Mouse (Mus musculus) cortical plate, adult 2 months (tissue): ENCODE results near the gene Twsg1. TPM values are rescaled to one million over a fixed set of nuclear protein-coding genes. Genes with fewer than 3 reads are reported as not detected.

Experiments
- H3K27ac ChIP-seq: fragments of 200-500 bp; 2 replicates; pipeline ENCODE4 v1.5.1; 2012; ENCODE audit warnings: low read length, control low read depth, inconsistent platforms; ENCODE audit not compliant: insufficient read depth
- H3K4me1 ChIP-seq: fragments of 200-500 bp; 2 replicates; pipeline ENCODE4 v1.6.1; 2011; ENCODE audit warnings: low read length; ENCODE audit not compliant: control insufficient read depth, insufficient read depth
- H3K4me3 ChIP-seq: fragments of 200-500 bp; 2 replicates; pipeline ENCODE4 v1.5.1; 2011; ENCODE audit warnings: mild to moderate bottlenecking, low read length, control low read depth; ENCODE audit not compliant: insufficient read depth
- CTCF ChIP-seq: fragments of 200-500 bp; IDR thresholded peaks from 2 replicates; pipeline ENCODE4 v1.5.1; 2011; ENCODE audit warnings: mild to moderate bottlenecking, control low read depth, low read length; ENCODE audit not compliant: insufficient read depth; ENCODE audit errors: extremely low read depth
- POLR2A ChIP-seq: fragments of 200-500 bp; IDR thresholded peaks from 2 replicates; pipeline ENCODE4 v1.6.1; 2011; ENCODE audit warnings: mild to moderate bottlenecking, low read length, control low read depth; ENCODE audit not compliant: insufficient read depth; ENCODE audit errors: extremely low read depth
- polyA plus RNA-seq: library from polyadenylated mRNA; depleted of rRNA; stranded (reverse); fragments of >200 nt; gene quantifications from 2 replicates; pipeline ENCODE4 v1.2.3, GENCODE M21; 2012; rRNA removed

The Twsg1 gene
- polyA plus RNA-seq, 1 experiment: 19.3 TPM

GRCm38 (mm10) chr17:65877026-65877425, 74.0 kb downstream of the Twsg1 start:
- Histone ChIP-seq H3K4me3 (no peak overlapping the region), H3K27ac (no peak overlapping the region), H3K4me1 (peaks cover 11% of the 10 kb centered on the region)
- TF ChIP-seq CTCF (no peak), POLR2A (no peak)

DNA sequence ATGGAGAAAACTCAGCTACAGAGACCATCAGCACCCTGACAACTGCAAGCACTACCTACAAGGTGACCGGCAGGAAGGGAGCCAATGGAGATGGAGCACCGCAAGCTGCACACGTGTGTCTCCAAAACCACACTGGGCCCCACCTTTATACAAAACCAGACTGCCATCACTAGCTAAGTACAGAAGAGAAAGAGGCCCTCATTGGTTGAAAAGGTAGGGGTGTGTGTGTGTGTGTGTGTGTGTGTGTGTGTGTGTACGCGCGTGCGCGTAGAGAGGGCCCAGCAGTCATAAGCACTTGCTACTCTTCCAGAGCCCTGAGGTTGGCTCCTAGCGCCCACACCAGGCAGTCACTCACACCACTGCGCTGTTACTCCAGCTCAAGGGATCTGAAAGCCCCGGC, 77.2 kb downstream of the Twsg1 start:
- Histone ChIP-seq H3K4me1 (peaks cover 11% of the 10 kb centered on the region), H3K27ac (no peak overlapping the region), H3K4me3 (no peak overlapping the region)
- TF ChIP-seq CTCF (no peak), POLR2A (no peak)

DNA sequence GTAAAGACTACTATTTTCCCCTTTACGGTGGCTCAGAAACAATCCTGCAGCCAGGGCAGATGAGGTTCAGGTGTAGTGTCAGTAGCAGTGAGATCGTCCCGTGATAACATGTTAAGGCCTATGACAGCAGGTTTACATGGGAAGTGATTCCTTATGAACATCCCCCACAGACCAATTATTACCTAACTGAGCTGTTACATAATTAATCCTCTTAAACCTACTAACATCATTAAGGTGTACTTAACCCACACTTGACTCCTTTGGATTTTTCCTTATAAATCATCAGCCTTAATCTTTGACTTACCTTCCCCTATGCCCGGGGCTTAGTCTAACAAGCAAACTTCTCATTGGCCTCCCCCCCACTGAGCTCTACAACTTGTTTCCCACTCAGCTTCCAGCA, 77.9 kb downstream of the Twsg1 start:
- no peak for TF ChIP-seq POLR2A
- no peak for TF ChIP-seq CTCF
- H3K4me3 ChIP-seq: no peak overlapping the region
- H3K4me1 ChIP-seq: peaks cover 11% of the 10 kb centered on the region
- no peak overlapping the region for H3K27ac ChIP-seq

GRCm38 (mm10) chr17:65872652-65873051, 78.4 kb downstream of the Twsg1 start:
- Histone ChIP-seq H3K4me3 (no peak overlapping the region), H3K4me1 (peaks cover 11% of the 10 kb centered on the region), H3K27ac (peak overlapping the region; percentile 36)
- TF ChIP-seq POLR2A (no peak), CTCF (0 out of 2 replicates have a peak, but pooled peaks have one; percentile 32)

- TF ChIP-seq POLR2A (no peak), CTCF (no peak)
- peak overlapping the region; percentile 36 for H3K27ac ChIP-seq
- H3K4me3 ChIP-seq: no peak overlapping the region
- peaks cover 11% of the 10 kb centered on the region for H3K4me1 ChIP-seq
These were observed 79.0 kb downstream of the Twsg1 start for GRCm38 (mm10) chr17:65872051-65872450.

Other genes starting within 250 kb of the Twsg1 start
- 78.3 and 84.6 TPM in 2 replicates for gene Rab31, start 178.5 kb downstream of the Twsg1 start, polyA plus RNA-seq
- gene Ppp4r1, start 168.7 kb downstream of the Twsg1 start, polyA plus RNA-seq: 72.1 and 79.9 TPM in 2 replicates
- gene Ralbp1, start 65.4 kb downstream of the Twsg1 start, polyA plus RNA-seq: 47.3 and 48.1 TPM in 2 replicates
- 23.9 and 25.1 TPM in 2 replicates for gene Ankrd12, start 125.9 kb upstream of the Twsg1 start, polyA plus RNA-seq
- gene Ndufv2, start 150.3 kb upstream of the Twsg1 start, polyA plus RNA-seq: 174 and 176 TPM in 2 replicates
- 48.6 and 50.0 TPM in 2 replicates for gene Washc1, start 160.3 kb upstream of the Twsg1 start, polyA plus RNA-seq
- gene Ddx11, start 172.3 kb upstream of the Twsg1 start, polyA plus RNA-seq: 1.3 and 1.9 TPM in 2 replicates